Mouse (Mus musculus): ENCODE measurements at regions not wholly inside any gene's neighbourhood (a gene's known extent, or its start where the extent isn't known, plus 50 kb on each side); places are given as distances from the start of the nearest gene placed in this dataset.
A peak's percentile ranks its signal among the peaks of the same experiment; 100 is the strongest.

DNA sequence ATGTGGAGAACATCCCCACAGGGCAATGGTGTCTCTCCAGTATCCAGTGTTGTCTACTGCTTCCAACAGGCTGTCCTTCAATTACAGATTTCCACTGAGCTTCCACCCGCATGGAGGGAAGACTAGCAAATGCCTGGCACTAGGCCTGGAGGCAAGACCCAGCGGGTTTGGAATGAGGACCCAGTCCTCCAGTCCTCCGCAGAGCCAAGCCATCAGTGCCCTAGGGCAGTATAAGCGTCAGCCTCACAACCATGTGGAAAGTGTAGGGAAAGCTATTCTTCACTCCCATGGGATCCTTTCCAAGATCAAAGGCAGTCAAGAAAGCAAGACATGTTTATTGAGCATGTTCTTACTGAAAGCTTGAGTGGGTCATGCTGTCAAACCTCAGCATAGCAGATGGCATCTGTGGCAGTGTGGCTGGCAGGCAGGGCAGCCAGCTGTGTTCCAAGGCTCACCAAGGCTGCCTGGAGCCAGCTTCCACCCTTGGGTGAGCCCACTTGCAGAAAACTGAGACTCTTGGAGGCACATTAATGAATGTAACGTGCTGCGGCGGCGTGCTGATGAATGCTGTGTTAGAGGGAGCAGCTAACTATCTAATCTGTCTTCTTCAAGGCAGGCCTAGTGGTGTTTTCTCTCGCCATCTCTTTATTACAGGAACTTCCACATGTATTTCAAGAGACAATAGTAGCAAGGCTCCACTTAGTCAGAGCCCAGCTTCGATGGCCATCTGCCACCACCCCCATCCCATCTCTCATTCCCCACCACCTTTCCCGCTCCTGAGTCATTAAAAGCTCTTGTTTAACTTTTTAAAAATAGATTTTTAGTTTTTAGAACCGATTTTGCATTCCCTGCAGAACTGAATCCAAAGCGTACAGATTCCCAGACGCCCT is 109.3 kb upstream of the Rybp start:
- DNase-seq (ENCODE audit: low spot score in 2 of 2), result peak in 1 of 2 experiments; percentile 68

DNA sequence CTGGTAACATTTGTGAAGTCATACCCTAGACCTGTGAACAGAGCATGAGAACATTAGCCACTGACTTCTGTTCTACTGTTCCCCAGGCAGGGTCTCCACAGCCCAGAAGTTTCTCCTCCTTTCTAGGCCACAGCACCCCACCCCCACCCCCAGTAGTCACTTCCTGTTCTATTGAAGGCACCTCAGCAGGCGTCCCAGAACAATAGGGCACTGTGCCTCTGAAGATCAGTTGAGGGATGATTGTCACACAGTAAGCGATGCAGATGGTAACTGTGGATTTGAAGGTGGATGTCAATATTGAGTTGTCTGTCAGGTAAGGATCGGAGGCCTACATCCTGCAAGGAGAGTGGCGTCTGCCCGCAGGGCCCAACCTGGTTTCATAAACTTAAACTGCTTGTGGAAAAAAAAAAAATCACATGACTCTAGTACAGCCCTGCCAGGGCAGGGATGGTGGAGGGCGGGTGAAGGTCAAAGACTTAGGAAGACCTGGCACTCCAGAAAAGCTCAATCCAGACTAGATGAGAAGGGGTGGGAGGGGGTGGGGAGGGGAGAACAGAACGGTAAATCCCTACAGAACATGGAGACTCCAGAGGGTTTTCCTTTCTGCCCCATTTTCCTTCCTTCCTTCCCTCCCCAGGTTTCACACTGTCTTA is 103.1 kb upstream of the Rybp start:
- no peak for DNase-seq (ENCODE audit: low spot score in 2 of 2)

DNA sequence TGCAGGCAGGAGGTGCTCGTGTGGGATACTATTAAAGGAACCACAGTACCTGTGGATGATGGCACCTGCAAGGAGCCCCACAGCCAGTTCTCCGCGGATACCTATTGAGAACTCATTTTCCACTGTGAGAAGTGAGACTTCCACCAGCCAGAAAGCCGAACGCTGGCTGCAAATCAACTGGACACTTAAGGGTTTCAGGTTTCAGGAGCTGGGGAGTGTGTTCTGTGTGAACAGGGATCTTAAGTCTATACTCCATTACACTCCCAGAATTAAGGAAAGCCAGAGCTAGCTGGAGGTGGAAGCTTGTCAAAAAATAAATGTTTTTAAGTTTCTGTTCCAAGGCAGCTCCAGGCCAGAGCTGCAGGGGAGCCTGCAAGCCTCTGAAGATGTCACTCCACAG is 99.8 kb upstream of the Rybp start:
- DNase-seq (ENCODE audit: low spot score in 2 of 2), result no peak

DNA sequence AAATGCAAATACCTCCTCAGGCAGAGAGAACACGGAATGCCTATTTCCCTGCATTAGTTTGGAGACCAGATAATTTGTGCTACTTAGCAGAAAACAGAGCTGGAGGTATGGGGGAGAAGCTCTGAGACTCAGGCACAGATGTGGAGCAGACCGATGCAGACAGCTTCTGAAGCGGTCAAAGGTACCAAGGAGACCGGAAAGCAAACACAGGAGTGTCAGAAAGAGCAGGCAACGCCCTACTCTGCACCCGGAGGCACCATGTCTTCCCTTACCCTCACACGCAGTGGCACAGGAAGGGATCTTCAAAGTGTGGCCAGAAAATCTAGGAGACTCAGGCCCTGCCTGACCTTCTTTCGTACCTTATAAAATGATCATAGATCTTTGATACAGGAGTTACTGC is 98.4 kb upstream of the Rybp start:
- no peak for DNase-seq (ENCODE audit: low spot score in 2 of 2)

DNA sequence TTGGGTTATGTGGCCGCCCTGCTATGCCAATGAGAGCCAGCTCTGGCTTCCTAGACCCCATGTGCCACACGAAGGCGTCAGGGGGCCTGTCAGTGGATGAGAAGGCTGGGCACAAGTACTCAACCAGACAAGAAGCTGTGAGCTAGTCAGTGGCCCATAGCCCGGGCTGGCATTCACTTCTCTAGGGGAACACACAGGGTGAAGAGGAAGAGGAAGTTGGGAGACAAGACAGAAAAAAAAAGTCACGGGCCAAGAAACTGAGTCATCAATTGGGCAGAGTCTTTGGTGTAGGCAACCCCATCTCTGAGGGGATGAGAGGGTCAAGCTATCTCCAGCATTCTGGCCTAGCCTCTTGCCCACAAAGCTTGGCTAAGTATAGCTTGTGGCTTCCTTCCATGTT is 93.8 kb upstream of the Rybp start:
- DNase-seq (ENCODE audit: low spot score in 2 of 2), result no peak

DNA sequence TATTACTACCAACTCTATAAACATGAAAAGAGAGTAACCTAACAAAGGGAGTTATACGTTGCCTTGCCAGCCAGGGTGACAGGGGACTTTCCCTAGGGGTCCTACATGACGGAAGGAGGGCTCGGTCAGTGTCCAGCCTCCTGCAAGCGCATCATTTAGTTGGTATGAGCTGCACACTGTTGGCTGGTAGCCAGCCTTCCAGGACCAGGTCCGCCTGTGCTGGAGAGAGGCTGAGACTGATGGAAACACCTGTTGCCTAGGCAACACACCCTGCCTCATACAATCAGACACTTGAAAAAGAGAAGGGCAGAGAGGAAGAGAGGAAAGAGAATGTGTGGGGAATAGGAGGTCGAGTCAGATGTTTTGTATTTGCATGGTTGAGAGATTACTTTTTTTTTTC is 93.3 kb upstream of the Rybp start:
- DNase-seq (ENCODE audit: low spot score in 2 of 2), result no peak

DNA sequence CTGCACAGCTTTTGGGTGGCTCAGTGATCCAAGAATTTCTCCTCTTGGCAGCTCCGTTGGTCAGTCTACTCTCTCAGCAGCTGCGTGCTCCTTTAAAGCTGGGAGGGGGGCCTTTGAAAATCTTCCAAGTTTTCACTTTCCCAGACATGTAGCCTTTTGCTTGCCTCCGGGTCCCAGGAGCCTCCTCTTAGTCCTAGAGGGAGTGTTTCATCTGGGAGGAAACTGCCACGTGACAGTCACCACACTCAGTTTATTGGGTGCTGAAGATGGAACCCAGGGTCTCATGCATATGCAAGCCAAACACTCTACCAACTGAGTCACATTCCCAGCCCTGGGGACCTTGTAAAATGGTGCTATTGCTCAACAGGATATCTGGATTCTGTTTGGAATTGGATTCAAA is 92.5 kb upstream of the Rybp start:
- no peak for DNase-seq (ENCODE audit: low spot score in 2 of 2)

DNA sequence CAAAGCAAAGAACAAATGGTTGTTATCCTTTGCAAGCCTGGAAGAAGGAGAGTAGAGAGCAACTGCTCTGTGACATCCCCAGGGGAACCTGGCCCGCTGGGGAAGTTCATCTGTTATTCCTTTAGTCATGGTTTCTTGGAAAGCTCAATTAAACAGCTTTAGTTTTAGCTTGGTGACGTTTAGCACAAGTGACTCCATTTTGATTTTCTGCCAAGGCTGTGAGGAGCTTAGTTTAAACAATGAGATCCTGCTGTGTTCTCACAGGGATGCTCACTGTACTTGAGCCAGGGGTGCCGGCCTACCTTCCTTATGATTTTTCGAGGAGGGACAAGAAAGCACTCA is 91.2 kb upstream of the Rybp start:
- DNase-seq (ENCODE audit: low spot score in 2 of 2), result no peak

DNA sequence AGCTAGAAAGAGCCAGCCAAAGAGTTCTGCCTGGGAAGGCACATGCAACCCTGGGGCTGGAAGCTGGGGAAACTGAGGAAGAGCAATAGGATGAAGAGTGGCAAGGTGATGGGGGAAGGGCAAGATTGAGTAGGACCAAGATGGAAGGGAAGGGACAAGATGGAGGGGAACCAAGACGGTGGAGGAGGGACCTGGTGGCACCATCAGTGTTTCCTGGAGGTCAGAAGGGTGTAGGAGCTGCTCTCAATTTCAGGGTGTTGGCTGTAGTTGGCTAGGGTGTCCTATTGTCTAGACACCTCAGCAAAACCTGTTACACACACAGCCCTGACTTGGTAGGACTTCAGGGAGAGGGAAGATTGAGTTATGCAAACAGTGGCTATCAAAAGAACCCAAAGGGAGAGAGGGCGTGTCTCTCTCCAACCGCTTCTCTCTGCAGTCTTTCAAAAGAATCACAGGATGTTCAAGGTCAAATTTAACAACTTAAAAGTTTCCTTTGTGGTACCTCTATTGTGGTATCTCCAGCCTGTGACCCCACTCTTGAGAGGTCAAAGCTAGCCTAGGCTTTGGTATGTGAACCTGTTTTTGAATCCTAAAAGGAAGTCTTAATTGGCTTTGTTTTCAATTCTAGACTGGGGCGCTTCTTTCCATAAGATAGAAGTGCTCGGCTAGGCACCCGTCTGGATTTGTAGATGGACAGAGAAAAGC is 90.7 kb upstream of the Rybp start:
- no peak for DNase-seq (ENCODE audit: low spot score in 2 of 2)

DNA sequence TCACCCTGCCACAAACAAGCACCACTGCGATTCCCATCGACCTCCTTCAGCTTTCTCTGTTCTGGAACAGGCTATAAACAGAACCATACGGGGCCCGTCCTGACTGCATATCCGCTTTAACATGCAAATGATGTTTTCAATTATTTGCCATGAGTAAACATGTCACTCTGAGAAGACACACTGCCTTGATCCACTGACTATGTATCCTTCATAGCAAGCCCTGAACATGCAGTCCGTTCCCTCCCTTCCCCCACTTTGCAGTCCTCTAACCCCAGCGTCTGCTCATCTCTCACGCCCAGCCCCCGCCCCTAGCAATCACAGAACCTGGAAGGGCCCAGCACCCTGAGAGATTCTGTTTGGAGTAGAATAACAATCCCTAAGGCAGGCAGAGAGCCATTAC is 89.4 kb upstream of the Rybp start:
- DNase-seq (ENCODE audit: low spot score in 2 of 2), result no peak

DNA sequence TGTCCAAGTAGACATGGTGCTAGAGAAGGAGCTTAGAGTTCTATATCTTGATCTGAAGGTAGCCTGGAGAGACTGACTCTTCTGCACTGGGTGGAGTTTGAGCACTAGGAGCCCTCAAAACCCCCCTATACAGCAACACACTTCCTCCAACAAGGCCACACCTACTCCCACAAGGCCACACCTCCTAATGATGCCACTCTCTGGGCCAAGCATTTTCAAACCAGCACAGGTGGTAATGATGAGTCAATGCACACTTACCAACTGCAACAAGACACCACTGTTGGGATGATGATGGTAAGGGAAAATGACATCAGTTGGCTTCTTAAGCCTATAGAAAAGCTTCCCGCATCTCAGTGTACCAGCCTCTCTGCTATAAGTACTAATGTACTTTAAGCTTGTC is 83.5 kb upstream of the Rybp start:
- DNase-seq (ENCODE audit: low spot score in 2 of 2), result no peak

DNA sequence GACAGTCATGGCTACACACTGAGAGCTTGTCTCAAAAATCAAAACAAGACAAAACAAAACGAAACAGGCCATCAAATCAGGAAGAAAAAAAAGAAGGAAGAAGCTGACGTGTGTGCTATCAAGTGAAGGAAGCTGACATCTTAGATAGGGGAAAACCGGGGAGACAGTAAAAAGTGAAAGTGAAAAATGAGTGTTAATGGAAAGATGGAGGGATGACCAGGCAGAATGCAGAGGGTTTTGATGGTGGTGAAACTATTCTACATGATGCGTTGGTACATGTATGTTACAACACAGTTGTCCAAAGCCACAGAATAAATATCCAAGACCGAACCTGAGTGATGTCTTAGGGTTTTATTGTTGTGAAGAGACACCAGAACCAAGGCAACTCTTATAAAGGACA is 83.1 kb upstream of the Rybp start:
- no peak for DNase-seq (ENCODE audit: low spot score in 2 of 2)

DNA sequence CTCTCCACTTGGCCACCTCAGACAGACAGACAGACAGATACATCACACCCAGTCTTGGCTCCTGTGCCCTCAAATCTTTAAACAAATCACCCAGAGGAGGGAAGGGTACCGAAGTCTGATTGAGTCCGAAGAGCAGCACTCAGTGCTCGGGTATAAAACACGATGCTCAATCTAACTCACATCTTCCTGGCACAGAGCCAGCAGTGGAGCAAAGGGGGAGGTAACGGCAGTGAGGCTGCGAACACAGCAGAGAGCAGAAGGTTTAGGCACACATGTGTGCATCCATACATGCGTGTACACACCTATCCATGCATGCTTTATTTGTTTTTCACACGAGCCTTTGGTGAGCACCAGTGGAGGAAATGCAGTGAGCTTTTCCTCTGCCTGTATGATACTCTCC is 78.9 kb upstream of the Rybp start:
- DNase-seq (ENCODE audit: low spot score in 2 of 2), result no peak

DNA sequence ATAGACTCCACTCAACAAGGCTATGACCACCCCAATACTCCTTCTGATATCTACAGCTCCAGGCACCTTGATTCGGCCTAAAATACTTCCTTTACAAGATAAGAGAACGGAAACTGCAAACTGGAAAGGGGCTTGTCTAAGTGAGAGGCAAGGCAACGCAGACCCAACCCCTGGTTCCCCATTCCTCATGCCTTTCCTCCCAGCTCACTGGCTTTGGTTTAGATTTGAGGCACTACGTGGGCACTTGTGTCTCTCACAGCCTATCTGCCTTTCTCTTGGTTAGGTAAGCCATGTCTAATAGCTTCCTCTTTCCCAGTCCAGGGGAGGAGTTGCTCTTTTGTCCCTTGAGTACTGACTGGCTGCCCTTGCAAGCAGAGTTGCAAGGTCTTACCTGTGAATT is 78.5 kb upstream of the Rybp start:
- DNase-seq (ENCODE audit: low spot score in 2 of 2), result no peak

DNA sequence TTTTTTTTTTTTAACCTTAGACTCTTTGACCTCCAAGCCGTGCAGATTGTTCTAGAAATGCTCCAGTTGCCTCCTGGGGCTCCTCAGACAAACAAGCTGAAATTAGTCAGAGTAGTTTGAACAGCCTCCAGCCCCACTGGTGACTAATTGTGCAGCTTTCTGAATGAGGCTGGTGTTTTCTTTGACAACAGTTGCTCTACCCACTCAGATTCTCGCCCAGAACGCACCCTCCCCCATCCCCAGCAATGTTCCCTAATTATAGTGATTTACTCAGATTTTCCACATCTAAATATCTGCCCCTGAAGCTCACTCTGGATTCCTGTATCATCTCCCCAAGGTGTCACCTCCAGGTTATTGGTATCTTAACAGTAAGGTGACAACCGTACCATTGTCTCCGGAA is 76.4 kb upstream of the Rybp start:
- DNase-seq (ENCODE audit: low spot score in 2 of 2), result peak; percentile 29 to 75

DNA sequence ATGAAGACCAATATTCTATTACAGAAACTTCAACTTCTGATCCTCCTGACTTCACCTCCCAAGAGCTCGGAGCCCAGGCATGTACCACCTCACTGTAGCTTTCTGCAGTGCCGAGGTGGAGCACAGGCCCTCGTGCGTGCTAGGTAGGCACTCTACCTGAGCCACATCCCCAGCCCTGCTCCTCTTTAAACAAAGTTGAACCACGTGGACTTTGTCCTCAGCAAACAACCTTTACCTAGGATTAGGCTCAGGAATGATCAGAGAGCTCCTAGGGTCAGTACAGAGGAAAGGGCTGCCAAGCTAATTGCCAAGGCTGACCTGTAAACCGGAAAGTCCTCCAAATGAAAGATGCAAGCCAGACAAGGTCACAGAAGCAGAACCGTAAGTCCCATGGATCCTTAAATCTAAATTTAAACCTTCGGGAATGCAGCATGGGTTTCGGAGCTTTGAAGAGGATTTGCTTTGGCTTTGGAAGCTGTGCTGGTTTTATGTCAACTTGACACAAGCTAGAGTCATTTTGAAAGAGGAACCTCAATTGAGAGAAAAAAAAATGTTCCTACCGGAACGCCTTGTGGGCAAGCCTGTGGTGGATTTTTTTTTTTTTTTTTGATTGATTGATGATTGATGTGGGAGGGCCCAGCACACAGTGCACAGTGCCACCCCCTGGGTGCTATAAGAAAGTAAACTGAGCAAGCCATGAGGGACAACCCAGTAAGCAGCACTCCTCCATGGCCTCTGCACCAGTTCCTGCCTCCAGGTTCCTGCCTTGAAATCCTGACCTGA is 69.5 kb upstream of the Rybp start:
- no peak for DNase-seq (ENCODE audit: low spot score in 2 of 2)

DNA sequence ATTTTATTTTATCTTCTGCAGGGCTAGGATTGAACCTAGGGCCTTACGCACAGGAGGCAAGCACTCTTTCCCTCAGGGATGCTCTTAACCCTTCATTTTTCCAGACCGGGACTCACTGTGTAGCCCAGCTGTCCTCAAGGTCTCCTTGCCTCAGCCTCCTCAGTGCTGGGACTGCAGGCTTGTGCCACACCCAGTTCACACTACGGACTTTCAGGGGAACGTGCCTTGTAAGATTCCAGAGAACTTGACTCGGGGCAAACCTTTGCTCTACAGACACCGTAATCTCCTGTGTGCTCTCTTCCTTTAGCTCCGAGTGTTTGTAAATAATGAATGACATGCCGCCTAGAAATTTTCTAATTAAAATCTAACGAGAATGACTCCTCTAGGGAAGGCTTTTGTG is 68.6 kb upstream of the Rybp start:
- no peak for DNase-seq (ENCODE audit: low spot score in 2 of 2)

DNA sequence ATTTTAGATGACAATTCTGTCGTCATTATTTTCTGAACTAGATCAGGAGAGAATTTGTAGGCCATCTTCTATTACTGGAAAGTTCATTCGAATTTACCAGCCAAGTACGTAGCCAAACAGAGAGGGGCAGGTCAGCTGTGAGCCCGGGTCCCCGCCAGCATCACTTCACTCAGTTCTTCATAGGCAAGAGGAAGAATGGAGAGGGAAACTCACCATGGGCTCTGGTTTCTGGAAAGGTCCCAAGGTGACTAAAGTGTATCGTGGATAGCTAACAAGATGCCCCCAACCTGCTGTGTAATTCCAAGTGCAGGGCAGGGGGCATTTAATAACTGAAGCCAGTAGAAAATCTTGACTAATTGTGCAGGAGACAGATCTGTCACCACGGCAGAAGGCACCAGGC is 60.2 kb upstream of the Rybp start:
- no peak for DNase-seq (ENCODE audit: low spot score in 2 of 2)

DNA sequence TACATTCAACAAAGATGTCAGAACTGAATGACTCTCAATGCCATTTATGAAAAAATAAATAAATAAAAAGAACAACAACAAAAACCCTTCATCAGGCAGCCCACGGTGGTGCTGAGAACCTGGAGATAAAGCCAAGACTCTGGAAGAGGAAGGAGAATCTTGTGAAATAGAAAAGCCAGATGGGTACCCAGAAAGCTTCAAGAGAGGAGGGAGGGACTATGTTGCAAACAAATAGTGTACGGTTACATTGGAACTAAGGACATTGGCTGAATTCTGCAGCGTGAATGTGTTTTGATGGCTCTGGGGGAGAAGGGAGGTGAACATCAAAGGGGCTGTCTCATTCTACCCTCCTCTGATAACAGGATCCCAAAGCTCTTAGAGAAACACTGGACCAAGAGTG is 57.8 kb upstream of the Rybp start:
- no peak for DNase-seq (ENCODE audit: low spot score in 2 of 2)

DNA sequence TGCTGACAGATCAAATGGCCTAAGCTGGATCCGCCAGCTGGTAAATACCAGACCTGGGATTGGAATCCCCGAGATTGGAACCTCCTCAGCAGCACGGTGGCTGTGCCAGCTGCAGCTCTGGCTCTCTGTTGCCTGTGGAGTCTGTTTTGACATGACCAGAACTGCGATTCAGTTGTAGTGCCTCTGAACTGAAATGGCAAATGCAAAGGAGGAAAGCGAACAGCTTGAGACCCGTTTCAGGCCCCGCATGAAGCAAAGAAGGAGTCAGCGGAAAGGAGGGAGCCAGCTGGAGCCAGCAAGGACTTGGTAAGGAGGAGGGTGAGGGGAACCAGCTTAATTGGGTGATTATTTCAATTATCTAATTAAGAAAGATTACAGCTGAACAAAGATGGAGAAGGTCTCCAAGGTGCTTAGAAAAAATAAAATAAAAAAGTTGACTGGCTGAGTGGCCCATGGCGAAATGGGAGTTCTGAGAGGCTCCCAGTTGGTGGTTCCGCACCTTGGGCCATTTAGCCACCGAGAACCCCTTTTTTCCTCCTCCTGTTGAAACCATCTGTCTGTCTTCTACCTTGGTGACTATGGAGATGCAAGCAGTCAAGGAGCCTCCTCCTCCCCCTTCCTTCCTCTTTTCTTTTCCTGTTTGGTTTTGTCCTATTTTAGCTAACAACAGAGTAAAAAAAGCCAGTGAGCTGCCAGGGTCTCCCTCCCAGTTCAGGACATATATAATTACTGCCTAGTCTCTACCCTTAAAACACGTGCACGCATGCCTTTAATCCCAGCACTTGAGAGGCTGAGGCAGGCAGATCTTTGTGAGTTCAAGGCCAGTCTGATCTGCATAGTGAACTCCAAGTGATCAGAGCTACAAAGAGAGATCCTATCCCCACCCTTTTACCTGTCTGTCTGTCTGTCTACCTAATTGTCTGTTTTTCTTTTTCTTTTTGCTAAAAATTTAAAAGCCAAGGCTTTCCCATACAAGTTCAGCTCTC is 54.3 kb upstream of the Rybp start:
- no peak for DNase-seq (ENCODE audit: low spot score in 2 of 2)

DNA sequence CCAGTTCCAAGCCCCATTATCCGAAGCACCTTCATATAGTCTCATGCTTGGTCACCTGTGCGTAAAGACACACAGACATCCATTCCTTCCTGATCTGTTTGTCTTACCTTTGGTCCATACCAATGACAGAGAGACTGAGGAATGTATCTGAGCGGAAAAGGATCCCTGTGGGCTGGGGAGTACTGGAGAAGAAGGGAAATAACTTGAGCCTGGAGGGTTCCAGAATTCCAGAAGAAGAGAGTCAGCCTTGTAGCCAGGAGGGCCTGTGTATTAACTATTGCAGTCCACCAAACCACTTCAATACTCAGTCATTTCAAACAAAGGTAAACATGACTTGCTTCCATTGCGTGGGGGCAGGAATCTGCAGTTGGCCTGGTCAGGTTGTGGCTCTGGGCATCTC is 51.0 kb upstream of the Rybp start:
- no peak for DNase-seq (ENCODE audit: low spot score in 2 of 2)

All from left cerebral cortex, adult 8-10 months (tissue).